Mouse (Mus musculus) common myeloid progenitor, adult 5-6 weeks (primary cell): Measurements from ENCODE around the gene Cmc1. TPM values are rescaled to one million over a fixed set of nuclear protein-coding genes. Genes with fewer than 3 reads are reported as not detected.

Experiments
- ATAC-seq: replicated peaks from 2 replicates; pipeline ENCODE4 v1.8.0; 2016; ENCODE audit warnings: low read depth, mild to moderate bottlenecking, moderate TSS enrichment, inconsistent platforms; ENCODE audit not compliant: poor library complexity, severe bottlenecking
- total RNA-seq: library from RNA; stranded (forward); fragments of 200-1000, 187-1606 nt; gene quantifications from 2 replicates; pipeline ENCODE4 v1.2.3, GENCODE M21; 2017

Cmc1 gene
- total RNA-seq, result 82.9 and 116 TPM in 2 replicates

DNA sequence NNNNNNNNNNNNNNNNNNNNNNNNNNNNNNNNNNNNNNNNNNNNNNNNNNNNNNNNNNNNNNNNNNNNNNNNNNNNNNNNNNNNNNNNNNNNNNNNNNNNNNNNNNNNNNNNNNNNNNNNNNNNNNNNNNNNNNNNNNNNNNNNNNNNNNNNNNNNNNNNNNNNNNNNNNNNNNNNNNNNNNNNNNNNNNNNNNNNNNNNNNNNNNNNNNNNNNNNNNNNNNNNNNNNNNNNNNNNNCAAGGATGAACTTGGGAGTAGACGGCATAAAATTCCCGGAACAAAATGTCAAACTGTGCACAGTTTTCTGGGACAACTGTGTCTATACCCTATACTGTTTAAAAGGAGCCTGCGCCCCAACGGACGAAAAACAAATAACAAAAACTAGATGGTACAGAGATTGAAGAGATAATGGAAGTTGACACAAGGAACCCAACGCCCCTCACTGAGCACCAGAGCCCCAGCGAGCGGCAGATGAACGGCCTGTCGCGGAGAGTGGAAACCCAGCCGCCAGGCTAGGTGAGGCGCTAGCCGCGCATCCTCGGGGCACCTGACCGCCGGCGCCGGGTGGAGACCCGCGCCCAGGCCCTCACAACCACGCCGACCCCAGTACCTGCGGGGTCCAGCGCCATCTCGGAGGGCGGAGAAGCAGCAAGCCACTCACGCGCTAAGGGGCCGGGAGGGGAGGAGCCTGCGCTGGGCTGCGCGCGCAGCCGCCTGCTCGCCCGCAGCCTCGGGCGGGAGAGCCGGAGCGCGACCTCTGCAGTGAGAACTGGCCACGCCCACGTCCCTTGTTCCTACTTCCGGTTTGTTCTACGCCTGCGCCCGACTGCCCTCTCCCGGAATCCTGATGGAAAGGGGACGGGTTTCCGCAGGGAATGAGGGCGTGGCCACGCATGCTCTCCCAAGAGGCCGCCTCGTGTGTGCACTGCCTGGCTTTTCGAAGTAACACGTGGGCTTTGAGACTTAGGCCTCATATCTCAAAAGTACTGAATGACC lies at the start of gene Cmc1:
Gene Cmc1 (minus strand): TSS at position 771 of the 996 bp plus-strand sequence.
- ATAC-seq, result peak; percentile 86

DNA sequence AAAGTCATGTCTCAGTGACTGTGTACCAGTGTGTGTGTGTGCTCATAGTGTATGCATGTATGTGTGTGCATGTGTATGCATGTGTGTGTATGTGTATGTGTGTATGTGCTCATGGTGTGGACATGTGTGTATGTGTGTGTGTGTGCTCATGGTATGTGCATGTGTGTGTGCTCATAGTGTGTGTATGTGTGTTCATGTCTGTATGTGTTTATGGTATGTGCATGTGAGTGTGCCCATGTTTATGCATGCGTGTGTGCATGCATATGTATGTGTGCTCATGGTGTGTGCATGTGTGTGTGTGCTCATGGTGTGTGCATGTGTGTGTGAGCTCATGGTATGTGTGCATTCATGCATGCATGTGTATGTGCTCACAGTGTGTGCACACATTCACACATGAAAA lies 48.6 kb upstream of the Cmc1 start:
- ATAC-seq, result no peak

DNA sequence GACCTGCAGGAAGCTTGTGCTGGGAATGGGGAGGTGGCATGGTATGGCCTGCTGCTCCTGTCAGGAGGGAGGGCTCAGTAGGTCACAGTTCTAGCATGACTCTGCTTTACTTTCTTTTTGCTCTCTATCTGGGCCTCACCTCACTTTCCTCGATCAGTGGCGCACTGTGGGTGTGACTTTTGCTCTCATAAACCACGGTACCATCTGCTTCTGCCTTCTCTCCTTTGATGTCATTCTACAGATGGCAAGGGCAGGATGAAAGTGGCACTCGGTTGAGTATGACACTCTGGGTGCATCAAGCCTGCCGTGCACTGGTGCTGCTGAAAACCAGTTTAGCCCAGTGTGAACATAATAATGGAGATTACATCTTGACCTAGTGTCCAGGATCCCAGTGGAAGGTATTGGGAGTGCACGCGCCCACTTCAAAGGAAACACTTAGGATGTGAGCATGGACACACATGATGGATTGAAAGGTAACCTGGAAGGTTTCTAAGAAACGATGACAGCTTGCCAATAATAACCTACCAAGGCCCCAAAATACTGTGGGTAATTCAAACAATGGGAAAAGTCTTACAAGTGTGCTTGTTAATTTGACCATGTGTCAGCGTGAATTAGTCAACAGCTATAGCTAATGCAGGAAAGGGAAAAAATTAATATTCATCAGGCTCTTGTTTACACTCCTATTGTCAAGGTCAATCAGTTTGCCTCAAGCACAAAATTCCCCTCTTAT lies 46.8 kb upstream of the Cmc1 start:
- ATAC-seq, result no peak

DNA sequence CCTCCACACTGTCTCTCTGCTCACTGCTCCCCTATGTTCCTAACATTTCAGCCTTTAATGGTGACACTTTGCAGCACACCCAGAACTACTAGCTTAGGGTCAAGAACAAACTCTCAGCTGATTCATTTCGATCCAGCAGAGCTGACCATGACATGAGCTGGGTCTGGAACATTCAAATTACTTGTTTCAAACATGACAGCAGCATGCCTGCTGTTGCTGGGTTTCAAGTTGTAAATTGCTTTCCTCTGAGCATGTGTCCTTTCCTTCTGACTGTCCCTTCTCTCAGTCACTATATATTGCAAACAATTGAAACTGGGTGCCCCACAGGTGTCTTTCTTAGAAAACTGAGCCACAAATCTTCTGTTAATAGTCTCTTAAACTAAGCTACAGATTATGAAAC lies 43.3 kb upstream of the Cmc1 start:
- ATAC-seq, result no peak

DNA sequence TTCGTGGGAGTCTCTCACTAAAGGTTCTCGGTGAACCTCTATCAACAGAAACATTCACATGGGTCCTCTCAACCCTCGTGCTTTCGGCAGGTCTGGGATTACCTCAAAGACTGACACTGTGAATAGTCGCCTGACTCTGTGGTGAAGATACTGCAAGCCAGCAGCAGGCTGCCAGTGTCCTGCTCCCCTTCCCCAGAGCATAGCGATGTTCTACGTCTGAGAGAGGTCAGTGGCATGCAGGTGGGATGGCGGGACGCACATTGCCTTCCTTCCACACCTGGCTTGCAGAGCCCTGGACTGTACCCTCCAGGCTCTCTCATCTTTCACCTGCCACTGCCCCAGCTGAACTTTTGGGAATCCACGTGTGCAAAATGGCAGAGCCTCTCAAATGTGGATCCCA lies 41.3 kb upstream of the Cmc1 start:
- no peak for ATAC-seq

DNA sequence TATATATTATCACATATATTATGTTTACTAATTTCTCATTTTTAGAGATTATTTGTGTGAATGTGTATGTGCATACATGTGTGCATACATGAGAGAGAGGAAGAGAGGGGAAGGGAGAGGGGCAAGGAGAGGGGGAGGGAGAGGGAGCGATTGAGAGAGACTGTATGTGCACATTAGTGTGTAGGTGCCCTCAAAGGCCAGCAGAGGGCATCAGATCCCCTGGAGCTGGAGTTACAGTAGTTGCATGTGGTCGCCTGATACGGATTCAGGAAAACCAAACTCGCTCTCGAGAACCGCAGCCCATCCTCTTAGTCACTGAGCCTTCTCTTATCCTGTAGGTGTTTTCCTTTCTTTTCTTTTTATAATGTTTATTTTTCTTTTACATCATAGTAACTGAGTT lies 38.4 kb upstream of the Cmc1 start:
- ATAC-seq, result no peak

DNA sequence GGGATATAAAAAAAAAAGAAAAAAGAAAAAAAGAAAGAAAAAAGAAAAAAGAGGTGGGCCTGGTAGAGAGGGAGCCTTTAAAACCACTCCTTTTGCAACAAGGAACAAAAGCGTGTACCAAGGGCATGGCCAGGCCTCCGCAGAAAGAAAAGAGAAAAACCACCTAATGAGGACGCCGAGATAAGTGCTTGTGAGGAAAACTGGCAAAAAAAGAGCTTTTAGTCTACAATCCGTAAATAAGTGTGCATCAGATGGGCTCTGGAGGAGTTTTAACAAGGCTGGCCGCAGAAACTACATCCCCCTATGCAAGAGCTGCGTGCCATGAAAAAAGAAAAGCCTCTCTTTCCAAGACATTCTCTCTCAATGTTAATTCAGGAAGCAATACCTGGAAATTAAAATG lies 37.4 kb upstream of the Cmc1 start:
- ATAC-seq, result no peak

DNA sequence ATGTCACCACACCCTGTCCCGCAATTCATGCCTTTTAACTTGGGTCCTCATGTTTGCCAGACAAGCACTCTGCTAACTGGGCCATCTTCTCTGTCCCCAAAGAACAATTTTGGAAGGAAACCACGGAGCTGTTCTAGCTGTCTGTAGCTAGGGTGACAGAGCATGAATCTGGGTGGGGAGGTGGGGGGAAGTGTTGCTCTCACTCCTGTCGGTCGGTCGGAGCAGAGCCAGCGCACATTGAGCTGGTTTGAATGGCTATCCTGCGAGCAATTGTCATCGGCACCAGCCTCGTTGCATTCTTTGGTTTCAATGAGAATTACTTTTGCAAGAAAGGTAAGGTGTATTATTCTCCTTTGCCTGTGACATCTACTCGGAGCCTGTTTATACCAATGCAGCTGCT lies 36.8 kb upstream of the Cmc1 start:
- no peak for ATAC-seq

DNA sequence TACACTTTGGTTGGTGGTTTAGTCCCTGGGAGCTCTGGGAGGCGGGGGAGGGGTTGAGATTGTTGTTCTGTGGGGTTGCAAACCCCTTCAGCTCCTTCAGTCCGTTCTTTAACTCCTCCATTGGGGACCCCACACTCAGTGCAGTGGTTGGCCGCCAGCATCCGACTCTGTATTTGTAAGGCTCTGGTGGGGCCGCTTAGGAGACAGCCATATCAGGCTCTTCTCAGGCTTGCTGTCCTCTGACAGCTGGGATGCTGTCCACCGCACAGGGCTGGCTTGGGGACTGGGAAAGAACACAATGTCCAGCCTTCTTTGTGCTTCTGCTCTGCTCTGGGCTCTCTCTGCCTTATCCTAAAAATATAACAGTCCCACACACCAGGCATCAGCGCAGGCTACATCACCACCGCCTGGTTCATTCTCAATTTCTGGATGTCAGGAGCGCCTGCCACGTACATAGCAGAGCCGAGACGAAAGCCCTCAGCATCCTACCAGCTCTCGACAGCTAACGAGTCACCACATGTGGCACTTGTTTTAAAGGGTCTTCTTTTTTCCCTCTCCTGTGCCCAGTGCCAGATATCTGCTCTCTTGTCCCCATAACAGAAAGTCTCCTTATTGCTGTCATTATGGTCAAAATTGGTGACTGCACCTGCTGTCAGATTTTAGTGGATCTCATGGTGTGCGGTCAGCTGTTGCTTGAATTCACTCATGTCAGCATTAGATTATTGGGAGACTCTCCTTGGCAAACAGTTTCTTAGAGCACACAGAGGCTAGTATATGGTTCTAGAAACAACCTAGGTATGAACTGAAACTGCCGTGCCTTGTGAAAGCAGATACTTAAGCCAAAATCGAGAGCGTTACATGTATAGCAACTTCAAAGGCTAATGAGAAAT lies 29.4 kb upstream of the Cmc1 start:
- ATAC-seq, result no peak

DNA sequence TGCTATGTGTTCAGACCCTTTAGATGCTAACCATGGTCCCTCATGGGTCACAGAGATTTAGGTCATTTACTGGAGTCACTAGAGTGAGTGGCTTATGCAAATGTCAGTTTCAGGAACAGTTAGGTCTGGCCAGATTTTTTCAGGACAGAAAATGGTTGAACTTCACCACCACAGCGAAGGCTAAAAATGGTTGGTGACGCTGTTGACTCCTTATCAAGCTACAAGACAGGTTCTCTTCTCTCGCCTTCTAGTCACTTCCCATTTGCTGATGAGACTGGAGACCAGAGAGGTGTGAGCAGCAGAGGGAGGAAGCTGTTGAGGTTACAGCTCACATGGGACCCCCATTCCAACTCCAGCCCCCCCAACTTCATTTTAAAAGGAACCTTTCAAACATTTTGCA lies 26.7 kb upstream of the Cmc1 start:
- ATAC-seq, result no peak

DNA sequence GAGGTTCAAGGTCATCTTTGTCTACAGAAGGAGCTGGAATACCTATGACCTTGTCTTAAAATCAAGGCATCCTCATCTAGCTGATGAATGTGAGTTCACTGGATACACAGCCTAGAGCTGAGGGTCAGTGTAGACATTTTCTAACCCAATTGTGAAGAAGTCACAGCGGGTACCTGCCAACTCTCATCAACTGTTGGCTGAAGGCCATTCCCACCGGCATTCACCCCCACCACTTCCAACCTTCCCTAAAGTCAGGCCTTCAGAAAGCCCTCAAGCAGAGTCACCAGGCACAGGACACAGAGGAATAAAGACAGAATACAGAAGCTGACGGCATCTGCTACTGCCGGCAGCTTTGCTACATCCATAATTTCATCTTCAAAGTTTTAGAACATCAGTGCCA lies 25.4 kb upstream of the Cmc1 start:
- ATAC-seq, result no peak

DNA sequence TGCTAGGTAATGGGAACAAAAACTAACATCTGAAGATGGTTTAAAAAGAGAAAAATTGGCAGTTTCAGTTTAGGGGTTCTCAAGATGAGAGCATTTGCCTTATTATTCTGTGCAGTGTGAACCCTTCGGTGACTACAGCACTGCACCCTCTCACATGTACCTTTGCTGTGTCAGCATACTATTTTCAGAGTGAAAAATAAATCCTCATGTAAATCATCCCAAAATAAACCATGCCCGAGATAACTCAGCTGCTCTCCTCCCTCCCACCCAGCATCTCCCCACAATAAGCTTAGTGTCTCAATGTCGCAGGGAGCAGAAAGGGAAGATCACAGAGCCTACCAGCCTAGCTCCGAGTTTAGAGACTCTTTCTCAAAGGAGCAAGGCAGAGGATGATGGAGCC lies 23.1 kb upstream of the Cmc1 start:
- no peak for ATAC-seq

DNA sequence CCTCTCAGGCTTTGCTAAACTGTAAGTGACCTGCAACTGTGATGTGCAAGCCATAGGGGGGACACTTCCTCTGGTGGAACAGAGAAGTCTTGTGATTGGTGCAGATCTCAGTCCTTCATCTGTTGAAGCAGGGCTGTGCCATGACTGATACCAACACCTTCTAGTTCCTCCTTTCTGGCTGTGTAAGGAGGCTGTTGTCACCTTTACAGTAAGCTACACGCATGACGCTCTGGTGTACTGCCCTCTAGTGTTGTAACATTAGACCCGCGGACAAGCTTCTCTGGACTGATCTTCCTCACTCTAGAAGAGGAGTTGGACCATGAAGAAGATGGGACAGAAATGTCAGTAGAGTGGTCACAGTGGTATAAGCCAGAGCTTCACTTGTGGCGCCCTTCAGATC lies 18.6 kb upstream of the Cmc1 start:
- ATAC-seq, result peak; percentile 96

DNA sequence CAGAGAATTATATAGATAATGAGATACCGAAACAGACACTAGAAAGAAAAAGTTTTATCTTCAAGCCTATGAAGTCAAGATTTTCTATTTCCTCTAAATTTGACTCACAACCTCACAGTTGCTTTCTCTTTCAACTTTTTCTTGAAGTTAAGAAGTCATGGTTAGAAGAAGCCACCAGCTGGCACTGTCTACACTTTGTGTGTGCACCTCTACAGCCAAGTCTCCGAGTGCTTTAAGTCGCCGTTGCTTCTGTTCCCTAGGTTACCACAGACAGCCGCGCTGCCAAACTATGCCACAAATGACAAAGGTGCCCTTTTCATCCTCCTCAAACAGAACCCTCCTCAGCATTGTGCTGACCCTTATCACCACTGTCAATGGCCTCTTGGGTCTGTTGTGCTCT lies 17.6 kb upstream of the Cmc1 start:
- ATAC-seq, result no peak

DNA sequence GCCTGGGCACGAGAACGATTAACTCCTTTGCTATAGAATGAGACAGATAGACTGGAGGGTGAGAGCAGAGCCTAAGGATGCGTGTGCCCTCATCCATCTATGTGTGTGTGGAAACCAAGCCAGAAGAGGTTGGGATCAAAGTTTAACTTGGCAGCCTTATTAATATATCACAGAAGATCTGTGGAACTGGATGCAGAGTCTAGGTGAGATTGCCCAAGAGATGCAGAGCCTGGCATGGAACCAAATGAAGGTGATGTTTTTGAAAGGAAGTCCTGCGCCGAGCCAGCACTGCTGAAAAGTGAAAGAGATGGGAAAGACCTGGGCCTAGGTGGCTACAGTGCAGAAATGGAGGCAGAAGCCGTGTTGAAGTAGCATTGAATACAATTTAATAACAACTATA lies 11.6 kb upstream of the Cmc1 start:
- no peak for ATAC-seq

DNA sequence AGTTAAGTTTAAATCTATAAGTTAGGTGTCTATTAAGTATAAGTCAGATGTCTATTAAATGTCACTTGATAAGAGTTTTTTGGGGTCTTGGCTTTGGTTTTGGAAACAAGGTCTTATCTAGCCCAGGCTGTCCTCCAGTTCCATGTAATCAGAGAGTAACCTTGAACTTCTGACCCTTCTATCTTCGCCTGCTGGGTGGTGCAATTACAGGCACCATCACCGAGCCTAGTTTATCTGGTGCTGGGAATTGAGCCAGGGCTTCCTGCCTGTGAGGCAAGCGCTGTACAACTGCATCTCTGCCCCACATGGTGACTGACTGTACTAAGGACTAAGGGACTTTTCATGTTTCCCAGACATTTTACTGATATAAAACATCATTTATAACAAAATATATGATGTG lies 10.0 kb upstream of the Cmc1 start:
- 0 out of 2 replicates have a peak, but pooled peaks have one; percentile 11 for ATAC-seq

DNA sequence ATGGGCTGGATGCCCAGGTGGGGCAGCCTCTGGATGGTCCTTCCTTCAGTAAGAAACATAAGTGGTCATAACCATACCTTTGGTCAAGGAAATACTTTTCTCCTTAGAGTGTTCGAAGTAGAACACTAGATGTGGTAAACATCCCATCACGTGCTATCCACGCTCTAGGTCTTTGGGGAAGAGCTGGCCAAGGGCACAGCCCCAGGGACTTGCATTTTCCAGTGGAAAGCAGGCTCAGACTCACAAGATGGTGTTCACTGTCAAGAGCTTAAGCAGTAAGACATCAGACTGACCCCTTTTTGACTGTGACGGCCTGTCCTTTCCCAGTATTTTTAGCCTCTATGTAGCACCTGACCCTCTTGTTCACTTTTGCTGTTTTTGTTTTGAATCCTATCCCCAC lies 8.2 kb upstream of the Cmc1 start:
- no peak for ATAC-seq

DNA sequence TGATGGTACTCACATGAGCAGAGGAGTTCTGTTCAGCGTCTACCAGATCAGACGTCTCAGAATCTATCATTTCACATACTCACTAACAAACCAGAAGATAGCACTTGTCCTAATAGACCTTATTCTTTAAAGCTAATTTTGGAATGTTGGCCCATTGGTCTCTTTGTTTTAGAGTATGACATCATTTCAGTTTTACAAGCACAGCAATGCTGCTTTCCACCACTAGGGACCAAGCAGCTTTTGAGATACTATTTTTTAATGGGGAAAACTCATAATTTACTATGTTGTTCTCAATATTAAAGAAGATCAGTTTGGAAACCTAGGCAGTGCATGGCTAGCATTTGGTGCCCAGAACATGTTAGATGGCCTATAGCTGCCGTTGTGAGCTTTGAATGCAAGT lies 7.3 kb upstream of the Cmc1 start:
- no peak for ATAC-seq

DNA sequence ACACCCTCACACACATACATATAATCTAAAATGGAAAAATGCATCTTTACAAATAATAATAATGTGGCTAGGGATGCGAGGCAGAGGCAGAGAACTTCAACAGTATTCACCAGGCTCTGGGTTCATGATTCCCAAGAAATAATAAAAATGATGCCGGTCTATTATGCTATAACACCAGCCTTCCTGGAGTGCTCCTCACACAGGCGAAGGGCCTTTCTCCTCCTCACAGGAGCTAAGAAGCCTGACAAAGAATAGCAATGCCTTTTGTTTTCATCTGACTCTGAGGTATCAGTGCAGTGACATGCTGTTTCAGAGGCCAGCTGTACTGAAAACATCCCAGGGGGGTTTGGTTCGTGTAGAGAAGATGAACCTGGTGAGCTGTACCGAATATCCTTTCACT lies 4.7 kb upstream of the Cmc1 start:
- no peak for ATAC-seq

DNA sequence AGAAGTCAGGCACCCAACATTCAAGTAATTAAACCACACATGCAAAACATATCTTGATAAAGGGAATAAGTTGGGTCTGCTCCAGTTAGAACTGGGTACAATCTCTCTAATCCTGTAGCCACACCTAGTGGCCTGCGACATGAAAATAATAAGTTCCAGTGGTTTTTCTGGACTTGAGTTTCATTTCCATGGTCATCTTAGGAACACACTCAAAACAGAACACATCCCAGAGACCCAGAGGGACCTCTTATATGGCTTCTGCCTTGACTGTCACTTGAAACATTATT lies 1.2 kb upstream of the Cmc1 start:
- no peak for ATAC-seq
